Mouse (Mus musculus) MEL (cell line): Measurements from ENCODE around the gene Tppp2.

Experiments used
- CTCF ChIP-seq, 3 experiments: IDR thresholded peaks in 2 of 3; conservative IDR thresholded peaks in 1 of 3; 2 replicates each; pipeline ENCODE4 v1.5.1; 2011 to 2012; ENCODE audit warnings: low read length in 3 of 3, low read depth in 2 of 3, mild to moderate bottlenecking in 2 of 3, improper control_type of control experiment in 1 of 3, inconsistent platforms in 1 of 3, mixed read lengths in 1 of 3, moderate library complexity in 1 of 3; ENCODE audit not compliant: control insufficient read depth in 1 of 3, insufficient read depth in 1 of 3, poor library complexity in 1 of 3, severe bottlenecking in 1 of 3
- KAT2A ChIP-seq: conservative IDR thresholded peaks from 2 replicates; pipeline ENCODE4 v1.6.1; 2012; ENCODE audit warnings: low read depth, low read length, improper control_type of control experiment, inconsistent platforms
- MAX ChIP-seq: IDR thresholded peaks from 2 replicates; pipeline ENCODE4 v1.6.1; 2011; ENCODE audit warnings: low read length, improper control_type of control experiment
- MYC ChIP-seq: IDR thresholded peaks from 2 replicates; pipeline ENCODE4 v1.6.1; 2011; ENCODE audit warnings: low read depth, mild to moderate bottlenecking, low read length, improper control_type of control experiment, moderate library complexity
- POLR2A ChIP-seq, 2 experiments: IDR thresholded peaks; 2 replicates each; pipeline ENCODE4 v1.6.1; 2011 to 2012; ENCODE audit warnings: low read length in 2 of 2, mild to moderate bottlenecking in 2 of 2, control low read depth in 1 of 2, improper control_type of control experiment in 1 of 2, low read depth in 1 of 2, moderate library complexity in 1 of 2; ENCODE audit not compliant: control insufficient read depth in 1 of 2, insufficient read depth in 1 of 2, poor library complexity in 1 of 2
- POLR2AphosphoS5 ChIP-seq: IDR thresholded peaks from 2 replicates; pipeline ENCODE4 v1.6.1; 2012; ENCODE audit warnings: low read depth, borderline replicate concordance, mild to moderate bottlenecking, inconsistent platforms, low read length, moderate library complexity, mixed read lengths
- TAL1 ChIP-seq: IDR thresholded peaks from 2 replicates; pipeline ENCODE4 v1.6.1; 2012; ENCODE audit warnings: mild to moderate bottlenecking, inconsistent platforms, low read length, moderate library complexity, mixed read lengths
- ZC3H11A ChIP-seq: IDR thresholded peaks from 2 replicates; pipeline ENCODE4 v1.6.1; 2012; ENCODE audit warnings: low read depth, mild to moderate bottlenecking, inconsistent platforms, low read length, improper control_type of control experiment

DNA sequence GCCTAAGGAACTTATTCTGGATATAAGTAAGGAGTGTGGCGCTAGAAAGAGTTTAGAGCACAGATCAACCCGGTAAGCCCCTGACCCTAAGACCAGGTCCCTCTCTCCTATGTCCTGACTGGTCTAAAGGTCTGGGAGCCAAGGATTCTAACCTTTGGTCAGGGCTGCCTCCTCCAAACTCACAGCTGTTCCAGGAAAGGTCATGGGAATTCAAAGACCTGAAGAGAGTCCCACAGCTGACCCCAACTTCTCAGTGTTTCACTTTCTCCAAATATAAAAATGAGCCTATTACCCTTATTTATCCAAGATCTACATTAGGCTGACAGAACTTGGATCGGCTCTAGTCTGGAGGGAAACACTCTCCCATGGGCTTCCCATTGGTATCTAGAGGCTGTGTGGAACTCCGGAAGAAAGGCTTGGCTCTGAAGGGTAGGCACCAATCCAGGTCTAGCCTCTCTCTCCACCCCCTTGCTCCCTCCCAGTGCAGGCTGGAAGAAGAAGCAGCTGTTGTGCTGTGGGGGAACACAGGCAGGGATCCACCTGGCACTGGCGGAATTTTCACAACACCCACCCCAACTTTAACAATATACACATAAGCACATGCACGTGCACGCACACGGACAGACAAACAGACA is 11.2 kb downstream of the Tppp2 start:
- TF ChIP-seq MAX (no peak), POLR2A (IDR thresholded peaks at IDR 0.05; ENCODE audit: control insufficient read depth in 1 of 2, insufficient read depth in 1 of 2, low read depth in 1 of 2, low read length in 2 of 2, poor library complexity in 1 of 2) (no peak), CTCF (IDR thresholded peaks at IDR 0.05 in 2 of 3, conservative IDR thresholded peaks at IDR 0.05 in 1 of 3; ENCODE audit: control insufficient read depth in 1 of 3, insufficient read depth in 1 of 3, low read depth in 2 of 3, low read length in 3 of 3, poor library complexity in 1 of 3, severe bottlenecking in 1 of 3) (no peak), KAT2A (no peak), POLR2AphosphoS5 (no peak), ZC3H11A (no peak), TAL1 (no peak), MYC (no peak)
